Mouse (Mus musculus) kidney, adult 8-10 months (tissue): Measurements from ENCODE around the gene Dlg5.

Source experiments
- DNase-seq, 2 experiments: peaks; one replicate each; pipeline ENCODE4 v3.0.0; 2022

Gene Dlg5

DNA sequence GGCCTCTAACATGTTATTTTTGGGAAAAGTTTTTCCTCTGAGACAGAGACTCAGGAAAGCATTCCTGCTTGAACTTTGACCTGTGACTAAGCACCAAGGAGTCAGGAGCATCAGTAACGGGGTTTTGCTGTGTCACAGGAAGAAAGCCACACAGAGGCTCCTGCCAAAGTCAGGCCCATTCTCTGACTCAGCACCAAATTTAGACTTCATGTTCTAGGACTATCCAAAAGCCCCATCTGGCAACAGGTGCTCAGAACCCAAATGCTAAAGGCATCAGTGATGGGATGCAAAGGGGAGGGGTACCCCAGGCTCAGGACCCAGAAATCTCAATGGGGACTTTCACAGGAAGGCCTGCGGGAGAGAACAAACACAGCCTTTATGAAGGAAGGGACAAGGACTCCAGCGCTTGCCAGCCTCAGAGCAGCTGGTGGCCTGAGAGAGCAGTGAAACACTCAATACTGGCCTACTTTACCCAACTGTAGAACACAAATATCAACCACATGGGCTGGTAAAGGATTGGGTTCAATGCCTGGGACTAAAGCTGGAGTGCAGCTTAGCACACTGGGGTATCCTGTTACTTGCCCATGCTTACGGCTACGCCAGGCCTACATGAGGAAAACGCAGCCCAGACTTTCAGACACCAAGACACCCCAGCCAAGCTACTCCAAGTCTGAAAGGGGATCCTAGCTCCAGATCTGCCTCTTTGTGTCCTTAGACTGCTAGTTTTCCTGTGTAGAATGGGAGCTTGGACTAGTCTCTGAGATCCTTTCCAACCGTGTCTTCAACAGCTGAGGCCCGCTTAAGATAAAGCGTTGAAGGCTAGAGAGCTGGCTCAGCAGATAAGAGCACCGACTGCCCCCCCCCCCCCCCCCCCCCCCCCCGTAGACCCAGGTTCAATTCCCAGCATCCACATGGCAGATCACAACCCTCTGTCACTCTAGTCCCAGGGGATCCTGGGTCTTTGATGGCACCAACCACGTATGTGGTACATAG, 12.8 kb downstream of the Dlg5 start:
- peak; percentile 46 to 66 for DNase-seq

DNA sequence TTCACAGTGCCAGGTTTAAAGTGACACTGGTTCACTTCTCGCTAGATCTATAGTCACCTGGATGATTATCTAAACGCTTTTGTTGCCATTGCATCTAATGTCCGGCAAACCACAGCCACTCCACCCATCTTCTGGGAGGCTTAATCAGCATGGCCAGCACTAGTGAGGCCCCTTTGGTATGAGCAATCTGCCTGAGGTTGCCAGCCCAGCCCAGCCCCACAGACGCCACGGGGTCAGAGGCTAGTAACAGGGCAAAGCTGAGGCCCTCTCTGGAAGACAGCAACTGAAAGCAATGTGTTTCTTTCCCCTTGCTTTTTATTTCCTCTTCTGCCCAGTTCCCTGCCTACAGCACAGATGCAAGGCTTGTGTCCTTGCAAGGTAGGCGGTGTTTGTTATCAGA, 17.2 kb downstream of the Dlg5 start:
- DNase-seq: no peak

DNA sequence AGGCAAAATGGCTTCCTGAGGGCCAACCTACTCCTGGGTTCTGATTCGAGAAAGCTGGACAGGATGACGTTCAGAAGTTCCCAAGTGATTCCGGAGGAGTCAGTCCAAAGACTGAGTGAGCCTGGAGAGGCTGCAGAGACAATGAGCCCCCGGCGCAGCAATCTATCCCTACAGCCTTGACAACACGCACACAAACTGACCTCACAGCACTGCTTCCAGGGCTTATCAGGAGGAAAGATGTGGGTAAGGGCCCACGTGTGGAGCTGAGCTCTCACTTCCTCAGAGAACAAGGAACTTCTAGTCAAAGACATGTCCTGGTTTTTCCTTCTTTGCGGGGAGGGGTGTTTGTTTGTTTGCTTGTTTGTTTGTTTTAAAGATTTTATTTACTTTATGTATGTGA, 18.7 kb downstream of the Dlg5 start:
- no peak for DNase-seq

DNA sequence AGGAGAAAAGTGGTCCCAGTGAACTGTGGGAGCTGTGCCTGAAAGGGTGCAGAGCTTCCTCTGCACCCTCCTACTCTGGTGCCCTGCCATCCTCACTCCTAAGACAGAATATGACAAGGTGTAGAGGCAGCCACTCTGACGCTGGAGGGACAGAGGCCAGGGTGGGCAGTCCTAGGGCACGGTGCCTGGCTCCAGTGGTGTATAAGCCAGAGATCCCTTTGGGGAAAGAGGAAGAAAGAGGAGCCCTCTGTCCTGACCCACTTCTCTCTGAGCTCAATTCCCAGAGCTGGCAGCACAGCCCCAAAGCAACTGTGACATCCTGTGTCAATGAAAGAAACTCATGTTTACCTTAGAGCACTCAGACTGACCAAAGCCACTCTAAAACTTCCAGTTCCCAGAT, 19.4 kb downstream of the Dlg5 start:
- DNase-seq: no peak

DNA sequence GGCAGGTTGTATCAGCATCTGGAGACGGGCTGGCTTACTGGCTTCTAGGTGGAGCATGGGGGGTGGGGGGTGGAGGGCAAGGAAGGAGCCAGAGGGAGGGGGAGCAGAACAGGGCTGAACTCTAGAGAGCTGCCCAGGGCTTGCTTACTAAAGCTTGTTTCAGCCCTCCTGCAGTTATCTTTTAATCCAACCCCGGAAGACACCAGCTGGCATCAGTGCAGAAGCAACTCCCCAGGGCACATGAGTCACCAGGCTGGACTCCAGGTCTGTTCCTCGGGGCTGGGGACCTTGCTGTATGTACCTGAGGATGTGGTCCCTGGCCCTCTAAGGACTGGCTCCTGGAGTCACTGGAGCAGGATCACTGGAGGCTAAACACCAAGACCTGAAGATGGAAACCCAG, 23.0 kb downstream of the Dlg5 start:
- peak; percentile 58 to 63 for DNase-seq

DNA sequence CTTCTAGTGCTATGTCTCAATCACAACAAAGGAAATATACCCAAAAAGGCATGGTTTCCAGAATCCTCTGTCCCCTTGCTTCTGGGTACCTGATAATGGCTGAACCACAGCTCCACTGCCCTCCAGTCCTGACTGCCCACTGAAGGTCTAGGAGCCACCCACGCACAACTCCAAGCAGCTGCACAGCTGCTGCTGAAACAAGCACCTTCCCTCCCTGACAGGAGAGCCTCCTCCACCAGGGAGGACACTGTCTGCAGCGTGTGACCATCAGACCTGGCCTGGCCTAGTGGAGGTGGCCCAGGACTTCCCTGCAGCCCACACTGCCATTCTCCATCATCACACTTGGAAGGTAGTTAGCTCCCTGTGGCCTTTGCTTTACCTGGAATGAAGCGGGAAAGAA, 23.4 kb downstream of the Dlg5 start:
- no peak for DNase-seq

DNA sequence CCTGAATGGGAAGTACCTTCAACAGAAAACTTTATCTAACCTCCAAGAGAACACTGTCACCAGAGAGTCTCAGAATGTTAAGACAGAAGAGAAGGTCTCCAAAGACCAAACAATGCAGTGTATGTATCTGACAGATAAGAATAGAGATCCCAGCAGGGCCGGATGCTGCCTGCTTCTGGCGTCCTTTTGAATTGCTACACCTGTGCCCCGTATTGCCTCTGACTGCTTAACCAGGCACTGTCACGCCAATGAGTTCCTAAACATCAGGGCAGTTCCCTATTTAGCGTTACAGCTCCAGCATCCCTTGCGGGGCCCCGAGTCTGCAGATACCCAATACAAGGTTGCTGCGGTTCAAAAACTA, 28.4 kb downstream of the Dlg5 start:
- no peak for DNase-seq

DNA sequence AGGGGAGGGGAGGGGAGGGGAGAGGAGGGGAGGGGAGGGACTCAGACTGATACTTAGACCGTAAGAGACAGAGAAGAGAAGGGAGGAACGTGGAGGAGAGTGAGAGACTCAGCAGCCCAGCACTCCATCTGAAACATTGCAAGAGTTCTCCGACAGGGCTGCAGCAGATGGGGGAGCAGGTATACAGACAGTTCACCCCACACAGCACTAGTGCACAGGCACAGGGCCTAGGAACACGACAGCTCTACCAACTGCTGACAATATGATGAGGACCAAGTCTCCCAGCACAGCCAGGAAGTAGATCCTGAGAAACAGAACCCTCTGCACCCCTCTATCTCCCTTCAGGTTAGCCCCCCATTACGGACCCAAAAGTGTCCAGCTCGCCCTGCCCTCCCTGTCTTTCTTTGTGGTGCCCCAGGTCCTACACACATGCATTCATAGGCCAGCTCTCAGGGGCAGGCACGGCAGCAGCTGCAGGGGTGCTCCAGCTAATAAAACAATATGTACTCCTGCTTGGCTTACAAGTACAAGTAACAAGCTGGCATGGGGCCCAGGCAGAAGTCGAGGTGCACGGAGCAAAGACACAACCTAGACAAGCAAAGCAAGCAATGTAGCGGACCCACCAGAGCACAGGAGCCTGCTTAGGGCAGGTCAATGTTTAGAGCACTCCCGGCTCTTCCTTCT, 28.9 kb downstream of the Dlg5 start:
- DNase-seq: no peak

DNA sequence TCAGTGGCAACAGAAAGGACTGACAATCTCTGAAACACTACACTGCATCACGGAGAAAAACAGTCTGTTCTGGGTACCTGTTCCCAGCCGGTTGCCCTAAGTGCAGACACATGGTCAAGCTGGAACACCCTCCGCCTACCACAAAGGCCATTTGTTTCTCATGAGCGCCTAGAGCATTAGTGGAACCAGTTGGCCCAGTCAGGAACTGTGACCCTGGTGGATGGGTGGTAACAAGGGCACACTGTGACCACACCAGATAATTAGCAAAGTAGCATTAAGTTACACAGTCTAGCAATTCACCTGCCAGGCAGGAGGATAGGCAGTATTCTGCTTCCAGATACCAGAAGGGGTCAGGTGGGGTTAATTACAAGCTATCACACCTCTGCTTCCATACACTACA, 29.7 kb downstream of the Dlg5 start:
- DNase-seq: peak; percentile 55 to 86

DNA sequence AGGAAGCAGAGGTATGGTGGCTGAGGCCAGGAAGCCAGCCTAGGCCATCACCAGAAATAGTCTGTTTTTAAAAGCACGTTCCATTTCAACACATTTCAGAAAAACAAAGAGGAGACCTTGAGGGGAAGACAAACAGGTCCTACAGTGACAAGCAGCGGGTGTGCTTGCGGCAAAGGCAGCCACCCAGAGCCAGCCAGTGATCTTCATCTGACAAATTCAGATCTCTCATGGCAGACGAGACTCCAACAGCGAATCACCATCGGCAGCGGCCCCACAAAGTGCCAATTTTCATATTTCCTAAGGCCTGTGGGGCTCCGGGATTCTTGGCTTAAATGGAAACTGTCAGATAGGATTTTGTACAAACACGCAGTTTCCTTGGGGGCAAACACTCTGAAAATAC, 31.3 kb downstream of the Dlg5 start:
- no peak for DNase-seq

DNA sequence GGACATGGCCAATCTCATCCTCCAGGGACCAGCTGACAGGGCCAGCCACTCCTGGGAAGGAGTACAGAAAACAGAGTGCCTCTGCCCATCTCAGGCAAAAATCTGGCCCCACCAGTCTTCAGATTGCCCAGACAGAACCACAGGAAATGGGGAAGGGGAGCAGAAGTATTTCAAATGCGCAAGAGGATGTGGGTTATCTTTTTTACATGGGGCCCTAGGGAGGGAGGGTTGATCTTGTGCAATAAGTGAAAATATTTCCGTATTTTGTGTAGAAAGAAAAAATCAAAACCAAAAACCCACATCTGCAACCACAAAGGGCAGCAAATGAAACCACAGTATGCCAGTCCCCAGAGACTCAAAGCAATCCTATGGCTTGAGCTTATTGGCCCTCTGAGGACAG, 32.4 kb downstream of the Dlg5 start:
- DNase-seq: no peak

DNA sequence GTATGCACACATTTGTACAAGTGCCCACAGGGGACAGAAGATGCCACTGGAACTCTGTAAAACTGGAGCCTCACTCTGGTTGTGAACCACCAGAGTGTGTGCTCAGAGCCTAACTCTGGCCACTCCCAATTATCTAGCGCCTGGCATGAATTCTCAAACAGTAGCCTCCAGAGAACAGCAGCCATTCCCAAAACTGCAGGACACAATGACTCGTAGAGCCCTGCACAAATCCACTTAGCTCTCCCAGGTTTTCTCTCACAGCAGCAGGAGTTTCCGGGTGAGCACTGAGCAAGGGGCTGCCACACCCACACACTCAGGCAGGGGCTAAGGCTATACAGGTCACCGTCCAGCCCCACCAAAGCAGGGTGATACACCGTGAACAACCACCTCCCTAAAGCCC, 32.9 kb downstream of the Dlg5 start:
- no peak for DNase-seq

DNA sequence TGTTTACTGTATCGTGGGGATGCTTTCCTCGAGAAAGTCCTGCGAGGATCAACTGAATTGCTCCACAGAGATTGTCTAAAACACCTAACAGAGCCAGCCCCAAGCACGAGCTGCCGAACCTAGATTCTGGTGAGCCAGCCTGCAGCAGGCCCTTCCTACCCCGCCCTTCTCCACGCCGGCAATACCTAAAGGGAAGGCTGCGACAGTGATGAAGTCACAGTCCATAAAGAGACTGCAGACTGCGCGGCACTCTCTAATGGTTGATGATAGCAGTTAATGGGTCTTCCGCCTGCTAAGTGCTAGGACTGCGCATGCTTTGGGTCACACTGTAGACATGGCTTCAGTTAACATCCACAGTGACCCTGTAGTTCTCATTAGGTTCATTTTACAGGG, 38.4 kb downstream of the Dlg5 start:
- DNase-seq: no peak

DNA sequence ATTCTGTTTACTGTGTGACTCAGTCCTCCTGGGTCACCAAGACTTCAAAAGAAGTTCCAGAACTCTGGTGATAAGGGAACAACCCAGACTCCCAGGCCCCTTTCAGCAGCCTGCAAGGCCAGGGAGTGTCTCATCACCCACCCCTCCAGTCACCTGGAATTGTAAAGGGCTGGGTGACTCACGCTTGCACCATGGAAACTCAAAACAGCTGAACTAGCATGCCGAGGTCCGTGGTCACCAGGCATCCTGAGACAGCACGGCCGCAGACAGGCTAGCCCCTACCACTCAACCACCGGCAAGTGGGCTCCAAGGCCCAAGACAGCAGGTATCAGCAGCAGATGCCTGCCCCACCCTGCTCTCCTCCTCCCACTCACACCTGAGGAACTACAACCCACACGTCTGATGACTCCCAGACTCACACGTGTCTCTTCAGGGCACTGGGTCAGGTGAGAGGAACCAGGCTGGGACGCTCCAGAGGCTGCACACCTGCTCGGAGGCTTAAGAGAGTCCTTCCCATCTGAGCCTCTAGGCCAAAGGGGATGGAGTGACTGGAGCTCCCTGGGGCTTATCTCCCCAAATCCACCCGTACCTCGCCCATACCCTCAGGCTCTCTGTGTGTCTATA, 38.9 kb downstream of the Dlg5 start:
- DNase-seq: no peak

DNA sequence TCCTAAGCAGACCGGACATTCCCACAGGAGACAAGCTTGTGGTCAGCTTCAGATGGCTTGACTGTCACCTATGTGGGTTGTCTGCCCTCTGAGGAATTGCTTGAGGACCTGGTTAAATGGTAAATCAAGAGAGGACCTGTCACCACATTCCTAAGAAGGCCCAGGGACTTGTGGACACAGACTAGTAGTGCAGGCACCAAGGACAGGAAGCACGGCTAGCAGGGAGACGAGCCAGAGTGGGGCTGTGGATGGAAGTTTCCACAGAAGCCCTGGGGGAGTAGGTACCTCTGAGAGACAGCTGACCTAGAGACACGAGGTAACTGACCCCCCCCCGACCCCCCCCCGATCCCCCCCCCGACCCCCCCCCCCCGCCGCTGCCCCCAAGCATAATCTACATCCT, 39.4 kb downstream of the Dlg5 start:
- DNase-seq: no peak

DNA sequence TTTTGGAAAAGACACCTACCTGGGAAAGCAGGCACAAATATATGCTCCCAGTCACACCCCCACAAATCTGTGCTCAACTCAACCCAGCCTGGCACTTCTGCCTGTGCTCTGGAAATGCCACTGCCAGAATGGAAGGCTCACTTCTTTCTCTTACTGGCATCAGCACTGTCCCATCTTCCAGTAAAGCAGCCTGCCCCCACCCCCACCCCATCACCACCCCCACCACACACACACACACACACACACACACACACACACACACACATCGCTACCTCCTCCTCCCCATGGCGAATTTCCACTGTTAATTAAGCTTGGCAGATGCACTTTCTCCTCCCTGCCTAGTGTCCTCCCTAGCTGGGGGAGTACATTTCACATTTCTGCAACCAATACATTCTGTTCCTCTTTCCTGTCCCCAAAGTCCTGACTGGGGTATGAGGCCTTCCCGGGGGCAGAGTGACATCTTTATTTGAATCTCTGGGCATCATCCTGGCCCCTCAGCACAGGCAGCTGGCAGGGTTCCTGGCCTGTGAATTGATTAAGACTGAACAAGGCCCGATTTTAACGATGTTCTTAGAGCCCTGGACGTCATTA, 40.3 kb downstream of the Dlg5 start:
- DNase-seq: no peak

DNA sequence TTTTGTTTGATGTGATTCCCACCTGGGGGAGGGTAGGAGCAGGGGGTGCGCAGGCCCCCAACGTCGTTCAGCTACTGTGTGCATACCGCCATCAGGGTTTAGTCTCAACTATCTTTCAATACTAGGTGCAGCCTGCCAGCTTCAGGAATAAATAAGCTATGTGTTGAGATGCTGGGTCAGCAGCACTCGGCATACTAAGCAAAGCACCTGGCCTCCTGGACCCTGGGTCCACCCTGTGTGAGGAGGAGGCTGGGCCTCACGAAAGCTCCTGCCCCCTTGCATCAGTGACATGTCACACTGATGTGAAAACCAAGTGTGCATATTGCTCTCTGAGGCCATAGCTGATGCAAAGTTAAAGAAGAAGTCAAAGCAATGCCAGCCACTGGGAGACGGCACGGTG, 42.5 kb downstream of the Dlg5 start:
- no peak for DNase-seq

DNA sequence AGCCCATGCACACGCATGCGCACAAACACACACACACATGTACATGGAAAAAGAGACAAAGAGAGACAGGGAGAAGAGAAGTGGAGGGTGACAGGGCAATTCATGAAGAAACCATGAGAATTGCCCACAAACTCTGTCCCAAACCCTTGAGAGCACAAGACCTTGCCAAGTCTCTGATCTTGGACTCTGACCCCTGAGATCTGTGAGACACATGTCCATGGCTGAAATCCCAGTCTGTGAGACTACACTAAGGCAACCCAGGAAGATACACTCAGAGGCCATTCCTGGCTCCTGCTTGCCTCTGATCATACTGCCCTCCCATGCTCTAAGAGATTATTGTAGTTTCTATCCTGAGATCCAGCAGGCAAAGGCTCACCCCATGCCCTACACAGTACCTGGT, 44.9 kb downstream of the Dlg5 start:
- DNase-seq: peak; percentile 72 to 73

DNA sequence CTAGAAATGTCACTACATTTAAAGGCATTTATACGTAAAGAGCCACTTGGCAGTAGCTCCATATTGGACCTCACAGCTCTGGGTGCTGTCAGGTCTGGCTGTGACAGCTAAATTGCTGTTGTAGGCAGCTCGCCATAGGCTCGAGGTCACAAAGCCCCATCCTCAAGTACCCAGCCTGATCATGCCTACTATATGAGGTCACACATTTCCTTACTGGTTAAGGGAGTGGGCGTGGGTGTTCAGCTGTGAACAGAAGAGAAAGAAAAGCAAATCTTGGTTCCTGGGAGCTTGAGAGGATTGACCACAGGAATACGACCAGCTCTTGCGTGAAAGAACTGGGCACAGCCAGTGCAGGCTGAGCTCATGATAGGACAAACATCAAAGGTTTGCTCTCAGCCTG, 46.0 kb downstream of the Dlg5 start:
- no peak for DNase-seq

DNA sequence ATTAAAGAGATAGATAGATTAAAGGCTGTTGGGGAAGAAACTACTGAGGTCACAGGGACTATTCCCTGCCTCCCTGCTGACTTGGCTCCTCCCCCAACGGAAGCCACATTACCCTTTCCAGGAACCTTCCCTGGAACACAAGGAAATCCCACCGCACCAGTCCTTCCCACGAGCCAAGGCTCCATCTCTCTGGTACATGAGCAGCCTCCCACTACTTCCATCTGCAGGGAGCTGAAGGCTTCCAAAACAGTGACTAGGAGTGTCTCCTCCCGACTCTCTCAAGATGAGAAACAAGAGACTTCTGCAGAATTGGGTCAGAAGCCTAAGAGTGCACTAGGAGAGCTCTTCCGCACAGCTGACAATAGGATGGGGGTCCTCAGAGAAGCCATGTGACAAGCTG, 47.9 kb downstream of the Dlg5 start:
- DNase-seq: no peak

DNA sequence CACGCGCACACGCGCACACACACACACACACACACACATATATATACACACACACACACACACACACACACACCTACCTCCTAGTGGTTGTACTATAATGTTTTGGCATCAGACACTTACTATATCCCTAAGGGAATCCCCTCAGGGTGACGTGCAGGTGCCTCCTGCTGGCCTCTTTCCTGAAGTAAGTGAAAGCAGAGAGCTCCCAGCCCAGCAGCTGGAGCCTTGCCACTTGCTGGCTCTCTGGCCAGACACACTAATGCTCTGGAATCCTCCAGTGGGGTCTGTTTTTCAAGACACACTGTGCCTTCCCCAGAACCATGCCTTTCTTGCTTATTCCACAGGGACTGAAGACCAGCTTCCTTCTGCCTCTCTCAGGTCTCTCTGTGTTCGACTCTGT, 48.8 kb downstream of the Dlg5 start:
- DNase-seq: no peak

DNA sequence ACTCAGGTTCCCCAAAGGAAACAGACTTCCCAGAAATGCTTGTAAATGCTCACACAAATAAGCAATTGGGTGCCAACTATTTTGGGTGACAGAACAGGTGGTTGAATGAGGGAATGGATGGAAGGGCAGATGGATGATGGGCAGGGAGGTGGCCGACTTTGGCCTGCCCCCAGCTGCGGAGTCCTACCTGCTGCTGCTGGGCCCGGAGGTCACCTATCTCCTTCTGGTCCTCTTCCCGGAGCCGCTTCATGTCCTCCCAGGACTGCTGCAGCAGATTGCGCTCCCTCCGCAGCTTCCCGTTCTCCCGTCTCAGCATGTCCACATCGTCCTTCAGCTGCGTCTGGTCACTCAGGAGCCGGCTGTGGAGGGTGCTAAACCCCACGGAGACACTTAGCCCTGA, 55.6 kb downstream of the Dlg5 start:
- DNase-seq: no peak

DNA sequence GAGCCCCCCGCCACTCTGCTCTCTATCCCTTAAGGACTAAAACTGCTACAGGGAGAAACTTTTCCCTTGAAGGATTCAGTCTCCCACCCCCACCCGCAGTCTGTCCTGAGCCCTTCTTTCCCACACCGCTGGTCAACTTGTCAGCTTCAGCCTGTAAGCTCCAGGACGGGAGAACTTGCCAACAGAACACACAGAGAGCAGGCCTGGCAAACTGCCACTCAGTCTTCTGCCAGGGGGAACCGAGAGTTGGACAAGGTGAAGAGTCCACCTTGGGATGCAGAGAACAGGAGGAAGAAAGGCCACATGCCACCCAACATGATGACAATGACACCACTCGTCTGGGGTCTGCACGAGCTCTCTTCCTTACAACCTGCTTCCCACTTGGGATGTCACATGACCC, 56.1 kb downstream of the Dlg5 start:
- DNase-seq: peak; percentile 52 to 55

DNA sequence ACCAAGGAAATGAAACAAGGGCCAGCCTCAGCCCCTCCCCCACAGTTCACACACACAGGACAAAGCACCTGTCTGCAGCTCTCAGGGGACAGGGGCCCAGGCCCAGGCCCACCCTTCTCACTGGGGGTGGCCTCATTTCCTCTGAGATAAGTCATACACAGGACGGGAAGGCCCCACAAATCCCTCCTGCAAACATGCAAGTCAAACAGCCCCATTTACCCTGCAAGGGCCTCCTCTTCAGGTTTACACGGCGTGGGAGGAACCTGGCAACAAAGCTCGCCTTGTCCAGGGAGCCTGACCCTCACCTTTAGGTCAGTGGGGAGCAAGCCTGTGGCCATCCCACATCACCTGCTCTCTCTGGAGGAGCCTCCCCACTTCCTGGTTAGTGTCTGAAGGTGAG, 60.2 kb downstream of the Dlg5 start:
- no peak for DNase-seq
